Mouse (Mus musculus) heart, embryonic 13.5 days (tissue): ENCODE results near the gene Cpsf3. TPM values are rescaled to one million over a fixed set of nuclear protein-coding genes. Genes with fewer than 3 reads are reported as not detected.

Source experiments
- ATAC-seq: fragments of 200-750 bp; cut with Nextera tagmentation; 2 replicates; pipeline ENCODE4 v1.8.0; 2017; ENCODE audit warnings: moderate TSS enrichment; ENCODE audit not compliant: insufficient number of reproducible peaks, low FRiP score, low TSS enrichment; ENCODE audit errors: extremely low read depth
- H3K27ac ChIP-seq: fragments of 300-500 bp; sonication (generic); replicated peaks from 2 replicates; pipeline ENCODE4 v1.5.1; 2015; ENCODE audit warnings: moderate library complexity, mild to moderate bottlenecking, inconsistent platforms
- H3K27me3 ChIP-seq: fragments of 300-500 bp; sonication (generic); replicated peaks from 2 replicates; pipeline ENCODE4 v1.6.1; 2015; ENCODE audit warnings: mild to moderate bottlenecking, inconsistent platforms
- H3K36me3 ChIP-seq: fragments of 300-500 bp; sonication (generic); 2 replicates; pipeline ENCODE4 v1.6.1; 2015; ENCODE audit warnings: mild to moderate bottlenecking, inconsistent platforms
- H3K4me1 ChIP-seq: fragments of 300-500 bp; sonication (generic); 2 replicates; pipeline ENCODE4 v1.6.1; 2015; ENCODE audit warnings: inconsistent platforms
- H3K4me2 ChIP-seq: fragments of 300-500 bp; sonication (generic); 2 replicates; pipeline ENCODE4 v1.6.1; 2015; ENCODE audit warnings: inconsistent platforms, mild to moderate bottlenecking, moderate library complexity
- H3K4me3 ChIP-seq: fragments of 300-500 bp; sonication (generic); 2 replicates; pipeline ENCODE4 v1.5.1; 2015; ENCODE audit warnings: moderate library complexity, mild to moderate bottlenecking, inconsistent platforms
- H3K9ac ChIP-seq: fragments of 300-500 bp; sonication (generic); 2 replicates; pipeline ENCODE4 v1.6.1; 2015; ENCODE audit warnings: inconsistent platforms, mild to moderate bottlenecking, moderate library complexity
- H3K9me3 ChIP-seq: fragments of 300-500 bp; sonication (generic); 2 replicates; pipeline ENCODE4 v1.6.1; 2016; ENCODE audit warnings: inconsistent platforms
- WGBS: fragments of 180-500 bp; shearing (Covaris S2); methylation state at CpG from one replicate; pipeline ENCODE4 v1.1.7; 2015; ENCODE audit warnings: mixed read lengths; 5-methylcytosine and 5-hydroxymethylcytosine counted together
- polyA plus RNA-seq: library from polyadenylated mRNA; unstranded; fragments of >200 nt; fragmentation: Nextera tagmentation; extraction: Ambion mirVana; gene quantifications from 2 replicates; pipeline ENCODE4 v1.2.1, GENCODE M21; 2015

Cpsf3 gene
- polyA plus RNA-seq, 1 experiment from 2014 or later = 64.6 TPM

GRCm38 (mm10) chr12:21337171-21337570 lies 52.0 kb downstream of the Cpsf3 start:
- ATAC-seq = no peak
- no peak overlapping the region for H3K9ac ChIP-seq
- no peaks in the 10 kb centered on the region for H3K27me3 ChIP-seq
- H3K36me3 ChIP-seq = peaks cover 88% of the 10 kb centered on the region
- no peak overlapping the region for H3K27ac ChIP-seq
- no peaks in the 10 kb centered on the region for H3K4me1 ChIP-seq
- H3K4me2 ChIP-seq = no peak overlapping the region
- no peaks in the 10 kb centered on the region for H3K9me3 ChIP-seq
- no peak overlapping the region for H3K4me3 ChIP-seq
- 93% methylated on average over 5 of the region's 5 CpGs for WGBS

- H3K4me1 ChIP-seq = no peaks in the 10 kb centered on the region
- H3K27ac ChIP-seq = no peak overlapping the region
- no peak overlapping the region for H3K4me2 ChIP-seq
- no peaks in the 10 kb centered on the region for H3K27me3 ChIP-seq
- no peak overlapping the region for H3K4me3 ChIP-seq
- no peaks in the 10 kb centered on the region for H3K9me3 ChIP-seq
- ATAC-seq = no peak
- no peak overlapping the region for H3K9ac ChIP-seq
- H3K36me3 ChIP-seq = peaks cover 82% of the 10 kb centered on the region
- 92% methylated on average over 5 of the region's 5 CpGs for WGBS
Observed at GRCm38 (mm10) chr12:21340674-21341073, 55.5 kb downstream of the Cpsf3 start.

GRCm38 (mm10) chr12:21346972-21347371 lies 61.8 kb downstream of the Cpsf3 start:
- no peak for ATAC-seq
- no peaks in the 10 kb centered on the region for H3K4me1 ChIP-seq
- H3K27ac ChIP-seq = no peak overlapping the region
- no peaks in the 10 kb centered on the region for H3K27me3 ChIP-seq
- 0 out of 2 replicates have a peak, but pooled peaks cover 3% of the 10 kb centered on the region for H3K9me3 ChIP-seq
- no peak overlapping the region for H3K4me3 ChIP-seq
- H3K36me3 ChIP-seq = peaks cover 84% of the 10 kb centered on the region
- no peak overlapping the region for H3K9ac ChIP-seq
- 87% methylated on average over 7 of the region's 7 CpGs for WGBS
- no peak overlapping the region for H3K4me2 ChIP-seq

GRCm38 (mm10) chr12:21350113-21350876 lies 65.1 kb downstream of the Cpsf3 start:
- Histone ChIP-seq H3K36me3 (peaks cover 90% of the 10 kb centered on the region), H3K9me3 (0 out of 2 replicates have a peak, but pooled peaks cover 3% of the 10 kb centered on the region), H3K4me3 (no peak overlapping the region), H3K27ac (no peak overlapping the region), H3K4me2 (no peak overlapping the region), H3K9ac (no peak overlapping the region), H3K4me1 (no peaks in the 10 kb centered on the region), H3K27me3 (no peaks in the 10 kb centered on the region)
- no peak for ATAC-seq
- 85% methylated on average over 7 of the region's 7 CpGs for WGBS

GRCm38 (mm10) chr12:21353681-21354080 lies 68.5 kb downstream of the Cpsf3 start:
- Histone ChIP-seq H3K36me3 (peaks cover 72% of the 10 kb centered on the region), H3K4me1 (no peaks in the 10 kb centered on the region), H3K4me2 (no peak overlapping the region), H3K9ac (no peak overlapping the region), H3K9me3 (0 out of 2 replicates have a peak, but pooled peaks cover 3% of the 10 kb centered on the region), H3K27ac (no peak overlapping the region), H3K4me3 (no peak overlapping the region), H3K27me3 (no peaks in the 10 kb centered on the region)
- no peak for ATAC-seq
- WGBS = 92% methylated on average over 8 of the region's 8 CpGs

GRCm38 (mm10) chr12:21362686-21363085 lies 77.5 kb downstream of the Cpsf3 start:
- Histone ChIP-seq H3K27me3 (no peaks in the 10 kb centered on the region), H3K4me1 (0 out of 2 replicates have a peak, but pooled peaks cover 6% of the 10 kb centered on the region), H3K27ac (no peak overlapping the region), H3K4me2 (no peak overlapping the region), H3K36me3 (peaks cover 22% of the 10 kb centered on the region), H3K4me3 (no peak overlapping the region), H3K9me3 (no peaks in the 10 kb centered on the region), H3K9ac (no peak overlapping the region)
- 72% methylated on average over 2 of the region's 2 CpGs for WGBS
- ATAC-seq = no peak

- H3K4me2 ChIP-seq = no peak overlapping the region
- no peak for ATAC-seq
- 0 out of 2 replicates have a peak, but pooled peaks cover 6% of the 10 kb centered on the region for H3K4me1 ChIP-seq
- H3K9me3 ChIP-seq = no peaks in the 10 kb centered on the region
- no peak overlapping the region for H3K27ac ChIP-seq
- H3K27me3 ChIP-seq = no peaks in the 10 kb centered on the region
- H3K4me3 ChIP-seq = no peak overlapping the region
- 94% methylated on average over 3 of the region's 3 CpGs for WGBS
- H3K9ac ChIP-seq = no peak overlapping the region
- H3K36me3 ChIP-seq = peaks cover 22% of the 10 kb centered on the region
Observed at GRCm38 (mm10) chr12:21363195-21363594, 78.0 kb downstream of the Cpsf3 start.

Other genes with a start within 250 kb of the Cpsf3 start
- 33.4 and 37.7 TPM in 2 replicates for gene Itgb1bp1, start 893 bp downstream of the Cpsf3 start, polyA plus RNA-seq
- gene Iah1, start 31.0 kb downstream of the Cpsf3 start, polyA plus RNA-seq = 37.3 and 46.6 TPM in 2 replicates
- gene Adam17, start 88.2 kb downstream of the Cpsf3 start, polyA plus RNA-seq = 24.2 and 25.2 TPM in 2 replicates
- 438 and 453 TPM in 2 replicates for gene Ywhaq, start 132.2 kb downstream of the Cpsf3 start, polyA plus RNA-seq